Mouse (Mus musculus) olfactory bulb, adult 2 months (tissue): Measurements from ENCODE around the gene Adnp.

Experiments used
- CTCF ChIP-seq: fragments of 200-500 bp; IDR thresholded peaks from 2 replicates; pipeline ENCODE4 v1.5.1; 2012; ENCODE audit warnings: low read depth, mild to moderate bottlenecking, low read length, moderate library complexity; ENCODE audit not compliant: insufficient read depth
- POLR2A ChIP-seq: fragments of 200-500 bp; IDR thresholded peaks from 2 replicates; pipeline ENCODE4 v1.6.1; 2012; ENCODE audit warnings: mild to moderate bottlenecking, low read depth, low read length, moderate library complexity; ENCODE audit not compliant: insufficient read depth

DNA sequence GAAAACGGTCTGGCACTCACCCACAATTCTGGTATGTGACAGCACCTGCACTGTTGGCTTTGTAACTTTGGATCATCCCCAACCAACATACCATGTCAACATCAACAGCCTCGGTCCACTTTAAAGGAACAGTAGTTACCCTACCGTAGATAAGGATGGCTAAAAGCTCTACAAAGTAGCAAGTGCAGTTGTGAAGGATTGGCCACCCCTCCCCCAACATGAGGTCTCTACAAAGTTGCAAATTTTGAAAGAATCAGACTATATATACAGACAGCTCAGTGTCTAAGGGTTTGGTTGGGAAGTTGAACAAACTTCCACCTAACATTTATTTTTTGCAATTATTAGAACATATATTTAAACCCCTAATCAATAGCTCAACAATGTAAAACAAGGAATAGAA is 971 bp upstream of the Adnp start:
- TF ChIP-seq POLR2A = no peak
- TF ChIP-seq CTCF = no peak
